Mouse (Mus musculus) frontal cortex, postnatal 10 days (tissue): ENCODE measurements around the gene Tnnc2.

Experiments
- DNase-seq, 2 experiments: peaks; one replicate each; pipeline ENCODE4 v3.0.0; 2022; ENCODE audit warnings: low spot score in 2 of 2, mixed read lengths in 1 of 2

The Tnnc2 gene

GRCm38 (mm10) chr2:164773229-164773988 is 6.4 kb downstream of the Tnnc2 start:
- no peak for DNase-seq

DNA sequence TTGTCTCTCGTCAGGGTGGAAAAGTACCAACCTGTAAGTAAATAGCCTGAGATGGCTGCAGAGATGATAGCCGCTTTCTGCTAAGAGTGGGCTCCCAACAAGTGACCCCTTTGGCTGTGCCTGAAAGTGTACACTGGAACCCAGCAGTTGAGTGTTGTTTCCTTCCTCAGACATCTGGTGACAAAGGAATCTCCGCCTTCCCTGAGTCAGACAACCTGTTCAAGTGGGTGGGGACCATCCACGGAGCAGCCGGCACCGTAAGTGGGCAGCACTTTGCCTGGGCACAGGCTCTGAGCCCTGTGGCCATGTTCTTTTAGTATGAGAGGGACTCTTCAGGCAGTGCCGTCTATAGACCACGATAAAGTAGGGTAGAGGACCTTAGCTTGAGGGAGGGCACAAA is 8.6 kb downstream of the Tnnc2 start:
- DNase-seq, result no peak

GRCm38 (mm10) chr2:164770279-164770678 is 9.5 kb downstream of the Tnnc2 start:
- DNase-seq, result no peak

GRCm38 (mm10) chr2:164769258-164770037 is 10.3 kb downstream of the Tnnc2 start, which contains the start of gene Ube2c:
Ube2c (plus strand) TSS chr2:164769898.
- peak; percentile 98 for DNase-seq

GRCm38 (mm10) chr2:164767812-164768540 is 11.8 kb downstream of the Tnnc2 start:
- no peak for DNase-seq

DNA sequence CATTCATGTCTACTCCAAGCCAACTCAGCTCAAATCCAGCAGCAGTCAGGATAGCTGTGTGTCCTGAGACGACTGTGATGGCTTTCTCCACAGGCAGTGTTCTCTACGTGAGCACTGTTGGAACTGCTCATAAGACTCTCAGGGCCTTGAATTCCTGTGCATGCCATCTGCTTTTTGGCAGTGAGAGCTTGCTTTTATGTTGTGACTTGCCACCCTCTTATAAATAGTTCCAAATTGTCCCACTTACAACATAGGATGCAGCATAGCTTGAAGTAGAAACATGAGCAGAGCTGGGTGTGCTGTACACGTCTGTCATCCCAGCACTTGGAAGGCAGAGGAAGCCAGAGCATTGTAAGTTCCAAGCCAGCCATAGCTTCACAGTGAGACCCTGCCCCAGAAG is 13.9 kb downstream of the Tnnc2 start:
- no peak for DNase-seq

- no peak for DNase-seq
Observed at GRCm38 (mm10) chr2:164762593-164762992, 17.2 kb downstream of the Tnnc2 start.

- DNase-seq, result no peak
Observed at GRCm38 (mm10) chr2:164761971-164762370, 17.8 kb downstream of the Tnnc2 start.

DNA sequence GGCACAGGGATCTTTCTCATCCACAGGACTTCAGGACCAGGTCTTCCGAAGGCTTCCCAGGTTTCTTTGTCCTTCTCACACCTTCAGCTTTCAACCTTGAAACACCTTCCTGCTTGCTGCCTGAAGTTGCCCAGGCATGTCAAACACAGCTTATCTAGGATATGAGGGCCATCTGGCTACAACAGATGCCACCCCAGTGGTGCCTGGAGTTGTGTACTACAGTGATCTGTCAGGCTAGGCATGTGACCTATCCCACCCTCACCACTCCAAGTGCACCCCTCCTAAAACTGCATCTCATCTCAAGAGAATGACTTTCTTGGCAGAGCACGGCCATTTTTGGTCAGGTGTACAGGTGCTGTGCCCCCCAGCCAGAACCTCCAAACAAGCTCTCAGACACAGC is 18.3 kb downstream of the Tnnc2 start:
- no peak for DNase-seq

DNA sequence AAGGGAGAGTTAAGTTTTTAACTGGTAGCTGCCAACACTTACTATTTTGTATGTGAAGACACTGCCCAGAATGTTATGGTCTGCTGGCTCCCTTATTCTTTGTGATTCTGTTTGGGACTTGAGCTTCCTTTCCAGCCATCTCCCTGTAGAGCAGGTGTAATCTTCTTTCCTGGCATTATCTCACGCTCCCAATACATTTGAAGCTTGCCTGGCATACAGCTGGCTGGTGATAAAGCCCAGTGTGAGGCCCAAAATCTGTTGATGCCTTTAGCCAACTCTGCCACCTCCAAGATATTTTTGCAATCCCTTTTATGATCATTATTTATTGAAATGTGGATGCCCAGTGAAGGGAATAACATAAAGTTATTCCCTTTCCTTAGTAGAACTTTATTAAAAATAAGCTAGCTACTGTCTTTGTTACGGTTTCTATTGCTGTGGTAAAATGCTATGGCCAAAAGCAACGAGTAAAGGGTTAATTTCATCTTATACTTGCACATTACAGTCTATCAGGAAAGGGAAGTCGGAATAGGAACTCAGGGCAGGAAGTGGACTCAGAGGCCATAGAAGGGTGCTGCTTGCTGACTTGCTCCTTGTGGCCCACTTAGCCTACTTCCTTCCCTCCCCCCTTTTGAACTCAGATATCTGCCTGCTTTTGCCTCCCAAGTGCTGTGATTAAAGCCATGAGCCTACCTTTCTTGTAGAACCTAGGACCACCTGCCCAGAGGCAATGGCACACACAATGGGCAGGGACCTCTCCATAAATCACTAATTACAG is 19.5 kb downstream of the Tnnc2 start:
- DNase-seq, result no peak

DNA sequence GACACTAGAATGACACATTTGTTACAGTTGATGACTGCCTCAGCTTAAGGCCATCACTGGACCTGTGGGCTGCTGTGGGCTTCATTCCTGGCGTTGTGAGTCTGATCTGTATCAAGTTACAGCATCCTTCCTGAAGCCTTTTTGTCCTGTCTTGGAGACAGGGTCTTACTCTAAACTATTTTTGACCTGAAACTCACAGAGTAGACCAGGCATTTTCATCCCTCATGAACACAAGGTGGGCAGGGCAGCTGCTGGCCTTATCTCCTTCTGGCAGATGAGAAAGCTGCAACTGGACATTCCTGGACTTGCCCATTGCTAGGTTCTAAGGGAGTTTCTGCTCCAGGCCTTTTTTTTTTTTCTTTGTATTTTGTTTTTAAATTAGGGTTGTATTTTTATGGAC is 21.1 kb downstream of the Tnnc2 start:
- DNase-seq, result no peak

DNA sequence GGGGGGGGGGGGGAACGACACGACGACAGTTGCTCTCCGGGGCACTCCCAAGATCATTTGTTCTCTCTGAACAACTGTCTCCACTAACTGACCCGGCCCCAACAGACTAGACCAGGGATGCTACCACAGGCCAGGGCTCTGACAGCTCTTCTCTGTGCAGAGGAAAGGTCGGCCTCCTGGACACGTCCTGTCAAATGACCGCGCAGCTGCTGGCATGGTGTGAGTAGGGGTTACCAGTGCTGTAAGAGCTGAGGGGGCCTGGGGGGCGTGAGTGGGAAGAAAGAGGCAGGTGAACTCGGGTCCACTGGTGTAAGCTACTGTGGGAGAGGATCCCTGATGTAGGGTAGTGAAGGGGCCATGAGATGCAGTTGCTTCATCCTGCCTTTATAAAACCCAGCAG is 21.9 kb downstream of the Tnnc2 start:
- no peak for DNase-seq

DNA sequence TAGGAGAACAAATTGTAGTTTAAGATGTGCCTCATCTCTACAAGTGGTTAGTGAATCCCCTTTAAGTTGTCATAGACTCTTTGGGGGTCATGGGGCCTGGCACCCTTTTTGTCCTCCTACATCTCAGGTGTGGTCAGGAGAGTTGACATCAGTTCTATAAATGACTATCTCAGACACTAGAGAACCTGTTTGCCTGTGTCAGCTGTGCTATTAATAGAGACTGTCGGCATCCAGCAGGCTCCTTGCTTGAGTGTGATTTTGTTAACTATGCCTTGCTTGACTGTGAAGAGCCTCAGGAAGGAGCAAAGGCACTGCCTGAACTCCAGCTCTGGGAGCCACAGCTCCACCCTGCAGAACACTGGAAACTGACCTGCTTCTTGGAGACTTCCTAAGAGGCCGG is 25.0 kb downstream of the Tnnc2 start:
- no peak for DNase-seq

DNA sequence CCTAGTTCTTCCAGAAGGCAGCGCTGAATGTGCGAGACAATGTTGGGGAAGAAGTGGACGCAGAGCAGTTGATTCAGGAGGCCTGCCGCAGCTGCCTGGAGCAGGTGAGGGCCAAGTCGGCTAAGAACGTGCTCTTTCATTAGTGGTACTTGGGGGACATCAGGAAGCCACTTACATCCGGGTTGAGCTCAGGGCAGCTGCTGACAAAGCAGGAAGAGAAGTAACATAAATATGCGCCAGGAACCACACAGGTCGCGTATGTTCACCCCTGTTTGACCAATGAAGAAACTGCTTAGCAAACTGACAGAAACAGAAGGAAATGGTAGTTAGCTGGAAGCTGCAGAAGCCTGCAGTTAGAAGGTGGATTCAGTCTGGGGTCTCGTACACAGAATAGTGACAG is 25.7 kb downstream of the Tnnc2 start:
- no peak for DNase-seq

DNA sequence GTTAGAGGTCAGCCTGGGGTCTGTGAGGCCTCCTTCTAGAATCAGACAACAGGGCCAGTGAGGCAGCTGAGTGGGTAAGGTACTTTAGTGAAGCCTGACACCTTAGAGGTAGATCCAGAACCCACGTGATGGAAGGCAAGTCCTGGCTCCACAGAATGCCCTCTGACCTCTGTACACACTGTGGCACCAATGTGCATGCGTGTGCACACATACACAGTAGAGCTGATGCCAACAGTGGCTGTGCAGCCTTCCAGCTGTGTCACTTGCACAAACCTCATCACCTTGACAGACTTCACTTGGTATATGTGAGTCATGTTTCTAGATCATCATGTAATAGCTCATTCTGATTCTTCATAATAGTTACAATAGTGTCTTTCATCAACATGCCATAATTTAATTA is 27.3 kb downstream of the Tnnc2 start:
- no peak for DNase-seq

- DNase-seq, result no peak
Observed at GRCm38 (mm10) chr2:164748991-164749390, 30.8 kb downstream of the Tnnc2 start.

DNA sequence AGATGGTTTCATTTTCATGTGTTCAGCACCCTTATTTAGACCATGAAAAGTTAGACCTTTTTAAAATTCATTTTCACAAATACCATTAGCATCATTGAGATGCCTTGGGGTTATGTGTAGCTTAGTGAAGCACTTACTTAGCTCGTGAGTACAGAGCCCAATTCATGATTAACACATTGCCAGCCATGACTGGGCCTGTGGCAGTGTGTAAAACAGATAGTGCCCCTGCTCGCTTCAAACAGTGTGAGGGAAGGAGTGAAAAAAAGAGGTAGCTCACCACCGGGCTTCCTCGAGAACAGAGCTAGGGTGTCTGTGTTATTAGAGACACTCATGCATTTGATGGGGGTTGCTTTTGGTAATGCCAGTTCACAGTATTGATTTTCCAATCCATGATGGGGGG is 31.6 kb downstream of the Tnnc2 start:
- no peak for DNase-seq

DNA sequence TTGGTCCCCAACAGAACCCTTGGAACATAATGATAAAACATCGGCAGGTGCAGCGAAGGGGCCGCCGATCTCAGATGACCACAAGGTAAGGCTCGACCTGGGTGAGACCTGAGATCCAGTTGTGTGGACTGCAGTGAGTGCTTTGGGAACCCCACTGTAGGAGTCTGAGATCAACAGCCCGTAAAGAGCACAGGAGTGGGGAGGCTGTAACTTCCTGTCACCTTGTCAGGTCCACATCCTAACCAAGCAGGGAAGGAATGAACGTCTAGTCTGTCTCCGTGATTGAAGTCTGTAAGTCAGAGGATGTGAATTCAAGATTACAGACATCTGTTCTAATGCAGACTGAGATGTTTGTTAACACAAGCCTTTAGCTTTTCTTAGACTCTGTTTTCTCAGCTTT is 33.1 kb downstream of the Tnnc2 start:
- DNase-seq, result no peak

- DNase-seq, result peak; percentile 88 to 95
Observed at GRCm38 (mm10) chr2:164745843-164746479, 33.8 kb downstream of the Tnnc2 start, which contains the start of the genes Wfdc3 and Dnttip1. Wfdc3 (minus strand) TSS chr2:164745931. Dnttip1 (plus strand) TSS chr2:164745983.

- no peak for DNase-seq
Observed at GRCm38 (mm10) chr2:164744987-164745386, 34.8 kb downstream of the Tnnc2 start.

DNA sequence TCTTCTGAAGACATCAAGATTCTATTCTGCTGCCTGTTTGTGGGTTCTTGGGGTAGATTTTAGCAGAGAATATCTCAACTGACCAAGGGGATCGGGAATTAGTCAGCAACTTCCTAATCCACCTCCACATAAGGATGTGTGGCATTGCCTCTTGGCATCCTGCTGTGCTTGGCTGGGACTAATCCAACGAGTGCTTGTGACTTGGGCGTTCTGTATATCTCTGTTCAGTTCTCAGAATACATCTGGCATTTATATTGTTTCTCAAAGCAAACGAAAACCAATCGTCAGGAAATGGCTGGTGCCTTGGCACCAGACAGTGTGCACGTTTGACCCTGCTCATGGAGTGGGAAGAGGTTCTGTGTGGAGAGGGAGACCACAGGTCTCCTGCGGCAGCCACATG is 39.9 kb downstream of the Tnnc2 start:
- no peak for DNase-seq
